Mouse (Mus musculus) myocyte (in vitro differentiated cells): ENCODE measurements around the gene Echdc3. TPM values are rescaled to one million over a fixed set of nuclear protein-coding genes. Genes with fewer than 3 reads are reported as not detected.

Source experiments
- H3K27me3 ChIP-seq: one replicate; pipeline ENCODE4 v1.6.1; 2011; ENCODE audit not compliant: control insufficient read depth, insufficient read depth, insufficient read length
- H3K36me3 ChIP-seq: one replicate; pipeline ENCODE4 v1.6.1; 2011; ENCODE audit not compliant: control insufficient read depth, insufficient read depth
- H3K4me2 ChIP-seq: one replicate; pipeline ENCODE4 v1.6.1; 2011; ENCODE audit warnings: low read depth, control low read depth
- H3K4me3 ChIP-seq: one replicate; pipeline ENCODE4 v1.5.1; 2011; ENCODE audit warnings: mild to moderate bottlenecking, control low read depth, moderate library complexity
- H3K79me2 ChIP-seq: one replicate; pipeline ENCODE4 v1.6.1; 2011; ENCODE audit not compliant: control insufficient read depth, insufficient read depth
- H3ac ChIP-seq: one replicate; pipeline ENCODE4 v1.6.1; 2011; ENCODE audit not compliant: control insufficient read depth, insufficient read length
- CEBPB ChIP-seq: IDR thresholded peaks from 2 replicates; pipeline ENCODE4 v1.6.1; 2011; ENCODE audit warnings: mild to moderate bottlenecking, moderate library complexity; ENCODE audit not compliant: poor library complexity, insufficient read depth, severe bottlenecking
- E2F4 ChIP-seq: IDR thresholded peaks from one replicate; pipeline ENCODE4 v1.6.1; 2011; ENCODE audit warnings: mild to moderate bottlenecking, control low read depth, moderate library complexity; ENCODE audit not compliant: insufficient read depth
- MAX ChIP-seq: IDR thresholded peaks from one replicate; pipeline ENCODE4 v1.6.1; 2011; ENCODE audit warnings: low read depth, mild to moderate bottlenecking, control low read depth
- MYOD1 ChIP-seq, 3 experiments: IDR thresholded peaks; one replicate each; pipeline ENCODE4 v1.6.1; 2011; ENCODE audit warnings: control low read depth in 2 of 3, low read depth in 2 of 3, mild to moderate bottlenecking in 2 of 3, moderate library complexity in 1 of 3; ENCODE audit not compliant: insufficient read length in 2 of 3, control insufficient read depth in 1 of 3
- MYOG ChIP-seq, 3 experiments: IDR thresholded peaks; one replicate each; pipeline ENCODE4 v1.6.1; 2011; ENCODE audit warnings: control low read depth in 2 of 3, low read depth in 2 of 3, mild to moderate bottlenecking in 2 of 3; ENCODE audit not compliant: insufficient read length in 2 of 3, control insufficient read depth in 1 of 3, insufficient read depth in 1 of 3
- POLR2A ChIP-seq: IDR thresholded peaks from one replicate; pipeline ENCODE4 v1.6.1; 2011; ENCODE audit warnings: low read depth, mild to moderate bottlenecking, control low read depth, moderate library complexity; ENCODE audit not compliant: insufficient read length
- POLR2AphosphoS2 ChIP-seq: IDR thresholded peaks from one replicate; pipeline ENCODE4 v1.6.1; 2011; ENCODE audit warnings: low read depth, control low read depth; ENCODE audit not compliant: insufficient read length
- REST ChIP-seq: IDR thresholded peaks from one replicate; pipeline ENCODE4 v1.6.1; 2011; ENCODE audit warnings: mild to moderate bottlenecking, control low read depth, moderate library complexity; ENCODE audit not compliant: insufficient read depth, insufficient read length
- SRF ChIP-seq: IDR thresholded peaks from one replicate; pipeline ENCODE4 v1.6.1; 2011; ENCODE audit warnings: low read depth; ENCODE audit not compliant: control insufficient read depth, insufficient read length
- TCF12 ChIP-seq: IDR thresholded peaks from one replicate; pipeline ENCODE4 v1.6.1; 2011; ENCODE audit warnings: mild to moderate bottlenecking, control low read depth; ENCODE audit not compliant: poor library complexity, insufficient read depth, severe bottlenecking
- TCF3 ChIP-seq: IDR thresholded peaks from one replicate; pipeline ENCODE4 v1.6.1; 2011; ENCODE audit warnings: low read depth, control low read depth; ENCODE audit not compliant: insufficient read length
- USF1 ChIP-seq: IDR thresholded peaks from one replicate; pipeline ENCODE4 v1.6.1; 2011; ENCODE audit warnings: low read depth, mild to moderate bottlenecking, control low read depth, moderate library complexity
- polyA plus RNA-seq: library from polyadenylated mRNA; unstranded; fragments of >200 nt; fragmentation: generic; extraction: Trizol; gene quantifications from one replicate; pipeline ENCODE4 v1.2.1, GENCODE M21; 2012; ENCODE audit warnings: missing spikeins

Gene Echdc3
- polyA plus RNA-seq, 1 experiment = 2.3 TPM

GRCm38 (mm10) chr2:6238679-6239078 lies 25.8 kb upstream of the Echdc3 start:
- H3K4me3 ChIP-seq = no peak overlapping the region
- H3K27me3 ChIP-seq = no peaks in the 10 kb centered on the region
- H3K4me2 ChIP-seq = no peak overlapping the region
- TF ChIP-seq MYOD1 (IDR thresholded peaks at IDR 0.05; ENCODE audit: control insufficient read depth in 1 of 3, insufficient read length in 2 of 3, low read depth in 2 of 3) (no peak), USF1 (no peak), TCF12 (no peak), MYOG (IDR thresholded peaks at IDR 0.05; ENCODE audit: control insufficient read depth in 1 of 3, insufficient read depth in 1 of 3, insufficient read length in 2 of 3, low read depth in 2 of 3) (no peak), SRF (no peak), TCF3 (no peak), CEBPB (no peak), POLR2A (no peak), E2F4 (no peak), REST (no peak), MAX (no peak), POLR2AphosphoS2 (no peak)
- H3K36me3 ChIP-seq = no peaks in the 10 kb centered on the region
- no peak overlapping the region for H3ac ChIP-seq
- H3K79me2 ChIP-seq = no peaks in the 10 kb centered on the region

GRCm38 (mm10) chr2:6238244-6238643 lies 25.4 kb upstream of the Echdc3 start:
- no peaks in the 10 kb centered on the region for H3K79me2 ChIP-seq
- no peaks in the 10 kb centered on the region for H3K36me3 ChIP-seq
- no peak overlapping the region for H3ac ChIP-seq
- H3K4me2 ChIP-seq = no peak overlapping the region
- no peak overlapping the region for H3K4me3 ChIP-seq
- H3K27me3 ChIP-seq = no peaks in the 10 kb centered on the region
- no peak for TF ChIP-seq POLR2A

DNA sequence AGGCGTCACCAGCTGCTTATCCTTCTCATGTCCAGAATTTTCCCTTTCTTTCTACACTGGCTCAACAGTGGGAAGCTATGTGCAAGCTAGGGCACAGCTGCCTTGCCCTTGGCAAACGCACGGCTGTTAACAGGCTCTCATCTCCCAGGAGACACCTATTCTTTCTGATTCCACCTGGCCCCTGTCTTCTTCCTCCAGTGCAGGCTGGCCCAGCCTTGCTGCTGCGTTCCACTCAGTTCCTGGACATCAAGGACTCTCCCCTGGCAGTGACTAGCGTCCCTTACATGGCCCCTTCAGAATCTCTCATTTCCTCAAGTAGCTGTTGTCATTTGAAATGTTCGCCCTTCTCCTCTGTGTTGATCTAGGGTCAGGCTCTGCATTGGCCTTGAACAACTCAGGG lies 20.5 kb upstream of the Echdc3 start:
- Histone ChIP-seq H3K79me2 (no peaks in the 10 kb centered on the region), H3K36me3 (no peaks in the 10 kb centered on the region), H3K27me3 (no peaks in the 10 kb centered on the region), H3ac (no peak overlapping the region), H3K4me3 (no peak overlapping the region), H3K4me2 (no peak overlapping the region)
- TF ChIP-seq TCF3 (no peak), MAX (no peak), POLR2AphosphoS2 (no peak), CEBPB (no peak), POLR2A (no peak), E2F4 (no peak), USF1 (no peak), MYOG (IDR thresholded peaks at IDR 0.05; ENCODE audit: control insufficient read depth in 1 of 3, insufficient read depth in 1 of 3, insufficient read length in 2 of 3, low read depth in 2 of 3) (no peak), SRF (no peak), MYOD1 (IDR thresholded peaks at IDR 0.05; ENCODE audit: control insufficient read depth in 1 of 3, insufficient read length in 2 of 3, low read depth in 2 of 3) (no peak), REST (no peak), TCF12 (no peak)

- Histone ChIP-seq H3K4me3 (no peak overlapping the region), H3ac (no peak overlapping the region), H3K4me2 (no peak overlapping the region), H3K79me2 (no peaks in the 10 kb centered on the region), H3K27me3 (no peaks in the 10 kb centered on the region), H3K36me3 (no peaks in the 10 kb centered on the region)
- TF ChIP-seq MYOD1 (IDR thresholded peaks at IDR 0.05; ENCODE audit: control insufficient read depth in 1 of 3, insufficient read length in 2 of 3, low read depth in 2 of 3) (no peak), POLR2A (no peak), CEBPB (no peak), POLR2AphosphoS2 (no peak)
Measured at GRCm38 (mm10) chr2:6232755-6233154, 19.9 kb upstream of the Echdc3 start.

GRCm38 (mm10) chr2:6230865-6231264 lies 18.0 kb upstream of the Echdc3 start:
- Histone ChIP-seq H3K4me2 (no peak overlapping the region), H3K4me3 (no peak overlapping the region), H3K79me2 (no peaks in the 10 kb centered on the region), H3K27me3 (no peaks in the 10 kb centered on the region), H3K36me3 (no peaks in the 10 kb centered on the region), H3ac (no peak overlapping the region)
- TF ChIP-seq POLR2A = no peak
- no peak for TF ChIP-seq E2F4
- no peak for TF ChIP-seq POLR2AphosphoS2
- no peak for TF ChIP-seq TCF12
- no peak for TF ChIP-seq MYOD1 (IDR thresholded peaks at IDR 0.05; ENCODE audit: control insufficient read depth in 1 of 3, insufficient read length in 2 of 3, low read depth in 2 of 3)
- no peak for TF ChIP-seq REST
- TF ChIP-seq SRF = no peak
- TF ChIP-seq USF1 = no peak
- no peak for TF ChIP-seq CEBPB
- no peak for TF ChIP-seq MYOG (IDR thresholded peaks at IDR 0.05; ENCODE audit: control insufficient read depth in 1 of 3, insufficient read depth in 1 of 3, insufficient read length in 2 of 3, low read depth in 2 of 3)
- no peak for TF ChIP-seq TCF3
- no peak for TF ChIP-seq MAX
